Mouse (Mus musculus) NIH3T3 (cell line): ENCODE measurements around the gene Myo16.

Experiments
- DNase-seq: peaks from one replicate; pipeline ENCODE4 v3.0.0-alpha.2; 2012; ENCODE audit warnings: low read depth

Myo16 gene

GRCm38 (mm10) chr8:10303992-10304391 lies 150.3 kb downstream of the Myo16 start:
- peak; percentile 5 for DNase-seq

- DNase-seq, result no peak
Measured at GRCm38 (mm10) chr8:10304721-10305120, 151.0 kb downstream of the Myo16 start.

- no peak for DNase-seq
Measured at GRCm38 (mm10) chr8:10307345-10307744, 153.6 kb downstream of the Myo16 start.

- no peak for DNase-seq
Measured at GRCm38 (mm10) chr8:10307770-10308476, 154.2 kb downstream of the Myo16 start.

GRCm38 (mm10) chr8:10310470-10310869 lies 156.8 kb downstream of the Myo16 start:
- no peak for DNase-seq

- no peak for DNase-seq
Measured at GRCm38 (mm10) chr8:10312316-10312715, 158.6 kb downstream of the Myo16 start.

GRCm38 (mm10) chr8:10316201-10316600 lies 162.5 kb downstream of the Myo16 start:
- DNase-seq, result no peak

- DNase-seq, result no peak
Measured at GRCm38 (mm10) chr8:10318103-10318502, 164.4 kb downstream of the Myo16 start.

- no peak for DNase-seq
Measured at GRCm38 (mm10) chr8:10350451-10350850, 196.7 kb downstream of the Myo16 start.

- DNase-seq, result no peak
Measured at GRCm38 (mm10) chr8:10358711-10359110, 205.0 kb downstream of the Myo16 start.

- no peak for DNase-seq
Measured at GRCm38 (mm10) chr8:10362949-10363348, 209.2 kb downstream of the Myo16 start.

GRCm38 (mm10) chr8:10363654-10364406 lies 210.1 kb downstream of the Myo16 start:
- DNase-seq, result no peak

GRCm38 (mm10) chr8:10366141-10366540 lies 212.4 kb downstream of the Myo16 start:
- DNase-seq, result no peak

GRCm38 (mm10) chr8:10372571-10372970 lies 218.9 kb downstream of the Myo16 start:
- DNase-seq, result no peak

GRCm38 (mm10) chr8:10387143-10387542 lies 233.4 kb downstream of the Myo16 start:
- no peak for DNase-seq

GRCm38 (mm10) chr8:10391096-10391683 lies 237.5 kb downstream of the Myo16 start:
- DNase-seq, result no peak

GRCm38 (mm10) chr8:10391913-10392312 lies 238.2 kb downstream of the Myo16 start:
- no peak for DNase-seq

GRCm38 (mm10) chr8:10394506-10394905 lies 240.8 kb downstream of the Myo16 start:
- DNase-seq, result no peak

- DNase-seq, result no peak
Measured at GRCm38 (mm10) chr8:10395146-10395545, 241.4 kb downstream of the Myo16 start.

- peak; percentile 87 for DNase-seq
Measured at GRCm38 (mm10) chr8:10402606-10403005, 248.9 kb downstream of the Myo16 start.

- DNase-seq, result peak; percentile 70
Measured at GRCm38 (mm10) chr8:10405469-10405868, 251.8 kb downstream of the Myo16 start.

- no peak for DNase-seq
Measured at GRCm38 (mm10) chr8:10409043-10409442, 255.3 kb downstream of the Myo16 start.

- no peak for DNase-seq
Measured at GRCm38 (mm10) chr8:10411511-10411910, 257.8 kb downstream of the Myo16 start.
